Mouse (Mus musculus) MEL (cell line): ENCODE results near the gene Tekt4. TPM values are rescaled to one million over a fixed set of nuclear protein-coding genes. Genes with fewer than 3 reads are reported as not detected.

Experiments
- DNase-seq: peaks from one replicate; pipeline ENCODE4 v3.0.0; 2011; ENCODE audit warnings: low read depth, low spot score
- H3K27ac ChIP-seq: 2 replicates; pipeline ENCODE4 v1.5.1; 2012; ENCODE audit warnings: low read depth, mild to moderate bottlenecking, control low read depth, low read length, moderate library complexity; ENCODE audit not compliant: control insufficient read depth
- H3K27me3 ChIP-seq, 2 experiments: fragments of 150-350 bp in 1 of 2; sonication (generic) in 1 of 2; 2 replicates each; pipeline ENCODE4 v1.6.1; 2012; ENCODE audit warnings: low read length in 2 of 2, mild to moderate bottlenecking in 2 of 2, improper control_type of control experiment in 1 of 2, moderate library complexity in 1 of 2; ENCODE audit not compliant: insufficient read depth in 2 of 2, control insufficient read depth in 1 of 2
- H3K36me3 ChIP-seq, 2 experiments: 2 replicates each; pipeline ENCODE4 v1.6.1; 2012 to 2014; ENCODE audit warnings: low read length in 2 of 2, improper control_type of control experiment in 1 of 2, inconsistent platforms in 1 of 2, mild to moderate bottlenecking in 1 of 2; ENCODE audit not compliant: insufficient read depth in 2 of 2, control insufficient read depth in 1 of 2
- H3K4me1 ChIP-seq, 2 experiments: fragments of 150-350 bp in 1 of 2; sonication (generic) in 1 of 2; 2 replicates each; pipeline ENCODE4 v1.6.1; 2012; ENCODE audit warnings: low read length in 2 of 2, improper control_type of control experiment in 1 of 2, mild to moderate bottlenecking in 1 of 2; ENCODE audit not compliant: insufficient read depth in 2 of 2, control insufficient read depth in 1 of 2
- H3K4me3 ChIP-seq, 2 experiments: fragments of 150-350 bp in 1 of 2; sonication (generic) in 1 of 2; 2 replicates each; pipeline ENCODE4 v1.5.1; 2012; ENCODE audit warnings: low read depth in 2 of 2, low read length in 2 of 2, mild to moderate bottlenecking in 2 of 2, moderate library complexity in 2 of 2, control low read depth in 1 of 2, improper control_type of control experiment in 1 of 2; ENCODE audit not compliant: control insufficient read depth in 1 of 2, insufficient read depth in 1 of 2
- H3K79me2 ChIP-seq: 2 replicates; pipeline ENCODE4 v1.6.1; 2012; ENCODE audit warnings: mild to moderate bottlenecking, low read length, moderate library complexity; ENCODE audit not compliant: control insufficient read depth, poor library complexity, insufficient read depth
- H3K9ac ChIP-seq: 2 replicates; pipeline ENCODE4 v1.6.1; 2012; ENCODE audit warnings: low read depth, mild to moderate bottlenecking, control low read depth, low read length, moderate library complexity; ENCODE audit not compliant: control insufficient read depth, poor library complexity, severe bottlenecking
- H3K9me3 ChIP-seq: fragments of 150-350 bp; sonication (generic); replicated peaks from 2 replicates; pipeline ENCODE4 v1.6.1; 2012; ENCODE audit warnings: mild to moderate bottlenecking, low read length, improper control_type of control experiment, moderate library complexity; ENCODE audit not compliant: insufficient read depth
- CHD1 ChIP-seq: IDR thresholded peaks from 2 replicates; pipeline ENCODE4 v1.6.1; 2012; ENCODE audit warnings: low read depth, mild to moderate bottlenecking, inconsistent platforms, low read length, improper control_type of control experiment
- CTCF ChIP-seq, 3 experiments: IDR thresholded peaks in 2 of 3; conservative IDR thresholded peaks in 1 of 3; 2 replicates each; pipeline ENCODE4 v1.5.1; 2011 to 2012; ENCODE audit warnings: low read length in 3 of 3, low read depth in 2 of 3, mild to moderate bottlenecking in 2 of 3, improper control_type of control experiment in 1 of 3, inconsistent platforms in 1 of 3, mixed read lengths in 1 of 3, moderate library complexity in 1 of 3; ENCODE audit not compliant: control insufficient read depth in 1 of 3, insufficient read depth in 1 of 3, poor library complexity in 1 of 3, severe bottlenecking in 1 of 3
- E2F4 ChIP-seq: IDR thresholded peaks from 2 replicates; pipeline ENCODE4 v1.6.1; 2011; ENCODE audit warnings: low read depth, low read length, improper control_type of control experiment, borderline replicate concordance
- EP300 ChIP-seq, 2 experiments: IDR thresholded peaks; 2 replicates each; pipeline ENCODE4 v1.6.1; 2011; ENCODE audit warnings: improper control_type of control experiment in 2 of 2, low read length in 2 of 2, low read depth in 1 of 2, mild to moderate bottlenecking in 1 of 2
- GABPA ChIP-seq: IDR thresholded peaks from 2 replicates; pipeline ENCODE4 v1.6.1; 2012; ENCODE audit warnings: low read depth, mild to moderate bottlenecking, inconsistent platforms, low read length, improper control_type of control experiment, moderate library complexity
- GATA1 ChIP-seq: IDR thresholded peaks from 2 replicates; pipeline ENCODE4 v1.6.1; 2011; ENCODE audit warnings: low read depth, low read length, improper control_type of control experiment
- HCFC1 ChIP-seq: IDR thresholded peaks from 2 replicates; pipeline ENCODE4 v1.6.1; 2012; ENCODE audit warnings: low read depth, mild to moderate bottlenecking, inconsistent platforms, low read length, improper control_type of control experiment, moderate library complexity
- MAFK ChIP-seq: IDR thresholded peaks from 2 replicates; pipeline ENCODE4 v1.6.1; 2011; ENCODE audit warnings: low read depth, mild to moderate bottlenecking, low read length, improper control_type of control experiment, borderline replicate concordance
- MAX ChIP-seq: IDR thresholded peaks from 2 replicates; pipeline ENCODE4 v1.6.1; 2011; ENCODE audit warnings: low read length, improper control_type of control experiment
- MAZ ChIP-seq: IDR thresholded peaks from 2 replicates; pipeline ENCODE4 v1.6.1; 2012; ENCODE audit warnings: low read depth, mild to moderate bottlenecking, inconsistent platforms, low read length, improper control_type of control experiment
- MEF2A ChIP-seq: IDR thresholded peaks from 2 replicates; pipeline ENCODE4 v1.6.1; 2014; ENCODE audit warnings: low read depth, mild to moderate bottlenecking, inconsistent platforms, low read length, improper control_type of control experiment; ENCODE audit not compliant: poor library complexity, insufficient replicate concordance, severe bottlenecking; ENCODE audit errors: extremely low read depth
- MYB ChIP-seq: IDR thresholded peaks from 2 replicates; pipeline ENCODE4 v1.6.1; 2011; ENCODE audit warnings: mild to moderate bottlenecking, low read depth, low read length, improper control_type of control experiment
- MYC ChIP-seq: IDR thresholded peaks from 2 replicates; pipeline ENCODE4 v1.6.1; 2011; ENCODE audit warnings: low read depth, mild to moderate bottlenecking, low read length, improper control_type of control experiment, moderate library complexity
- NELFE ChIP-seq: IDR thresholded peaks from 2 replicates; pipeline ENCODE4 v1.6.1; 2011; ENCODE audit warnings: low read depth, low read length, improper control_type of control experiment
- NRF1 ChIP-seq: IDR thresholded peaks from 2 replicates; pipeline ENCODE4 v1.6.1; 2014; ENCODE audit warnings: low read depth, mild to moderate bottlenecking, inconsistent platforms, low read length, improper control_type of control experiment, moderate library complexity; ENCODE audit not compliant: poor library complexity, insufficient read depth, severe bottlenecking
- RAD21 ChIP-seq: IDR thresholded peaks from 2 replicates; pipeline ENCODE4 v1.6.1; 2011; ENCODE audit warnings: mild to moderate bottlenecking, low read depth, low read length, improper control_type of control experiment
- RCOR1 ChIP-seq: IDR thresholded peaks from 2 replicates; pipeline ENCODE4 v1.6.1; 2012; ENCODE audit warnings: low read depth, mild to moderate bottlenecking, inconsistent platforms, low read length, improper control_type of control experiment
- SMC3 ChIP-seq: IDR thresholded peaks from 2 replicates; pipeline ENCODE4 v1.6.1; 2011; ENCODE audit warnings: low read depth, low read length, improper control_type of control experiment
- TAL1 ChIP-seq: IDR thresholded peaks from 2 replicates; pipeline ENCODE4 v1.6.1; 2012; ENCODE audit warnings: mild to moderate bottlenecking, inconsistent platforms, low read length, moderate library complexity, mixed read lengths
- TCF12 ChIP-seq: IDR thresholded peaks from 2 replicates; pipeline ENCODE4 v1.6.1; 2014; ENCODE audit warnings: low read depth, mild to moderate bottlenecking, inconsistent platforms, low read length, improper control_type of control experiment, moderate library complexity
- UBTF ChIP-seq: IDR thresholded peaks from 2 replicates; pipeline ENCODE4 v1.6.1; 2012; ENCODE audit warnings: low read depth, mild to moderate bottlenecking, inconsistent platforms, low read length, improper control_type of control experiment, moderate library complexity, borderline replicate concordance; ENCODE audit not compliant: insufficient read depth
- ZC3H11A ChIP-seq: IDR thresholded peaks from 2 replicates; pipeline ENCODE4 v1.6.1; 2012; ENCODE audit warnings: low read depth, mild to moderate bottlenecking, inconsistent platforms, low read length, improper control_type of control experiment
- ZKSCAN1 ChIP-seq: IDR thresholded peaks from 2 replicates; pipeline ENCODE4 v1.6.1; 2012; ENCODE audit warnings: low read depth, mild to moderate bottlenecking, inconsistent platforms, low read length, improper control_type of control experiment, moderate library complexity
- ZMIZ1 ChIP-seq: IDR thresholded peaks from 2 replicates; pipeline ENCODE4 v1.6.1; 2012; ENCODE audit warnings: low read depth, mild to moderate bottlenecking, inconsistent platforms, low read length, improper control_type of control experiment, moderate library complexity
- ZNF384 ChIP-seq: IDR thresholded peaks from 2 replicates; pipeline ENCODE4 v1.6.1; 2012; ENCODE audit warnings: low read depth, mild to moderate bottlenecking, inconsistent platforms, low read length, improper control_type of control experiment
- polyA plus RNA-seq, 2 experiments: library from polyadenylated mRNA; stranded (reverse) in 1 of 2; unstranded in 1 of 2; fragments of >175 nt in 1 of 2; fragments of >200 nt in 1 of 2; gene quantifications; 2 replicates each; pipeline versions ENCODE4 v1.2.1 to v1.2.4; 2012; ENCODE audit warnings: low replicate concordance in 2 of 2, low read depth in 1 of 2; ENCODE audit not compliant: insufficient read length in 2 of 2, insufficient read depth in 1 of 2, missing spikeins in 1 of 2
- total RNA-seq: library from RNA; depleted of rRNA; stranded (reverse); fragments of 300-350 nt; gene quantifications from 2 replicates; pipeline ENCODE4 v1.2.3, GENCODE M21; 2012

Gene Tekt4
- total and polyA plus RNA-seq, 3 experiments, result not detected

DNA sequence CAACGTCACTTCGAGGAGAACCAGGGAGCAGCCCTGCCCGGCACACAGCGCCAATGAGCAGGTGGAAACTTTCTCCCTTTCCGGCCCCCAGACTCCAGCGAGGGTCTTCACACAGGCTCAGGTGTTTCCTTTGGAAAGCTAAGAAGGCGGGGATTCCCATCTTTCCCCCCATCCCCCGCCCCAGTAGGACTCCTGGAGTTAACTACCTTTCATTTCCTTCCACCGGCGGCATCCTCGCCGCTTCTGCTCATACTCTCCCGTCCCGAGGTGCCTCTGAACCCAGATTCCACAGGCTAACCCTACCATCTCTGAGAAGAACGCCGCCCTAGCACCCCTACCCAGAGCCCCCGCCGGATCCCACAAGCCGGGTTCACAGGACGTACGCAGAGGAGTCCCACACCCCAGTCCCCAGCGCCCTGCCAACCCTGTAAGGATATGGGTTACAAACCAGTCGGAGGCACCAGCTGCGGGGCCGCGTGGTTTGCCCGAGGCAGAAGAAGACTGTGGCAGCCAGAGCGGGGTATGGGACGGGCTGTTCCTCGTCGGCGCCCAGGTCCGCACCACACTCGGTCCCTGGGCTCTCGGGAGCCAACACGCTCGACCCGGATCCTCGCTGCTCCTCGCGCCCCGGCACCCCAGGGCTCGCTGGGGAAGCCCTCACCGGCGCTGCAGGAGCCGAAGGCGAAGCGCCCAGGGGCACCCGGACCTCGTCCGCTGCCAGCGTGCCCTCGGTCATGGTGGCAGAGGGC, 21.8 kb upstream of the Tekt4 start:
- no peaks in the 10 kb centered on the region for H3K36me3 ChIP-seq
- no peaks in the 10 kb centered on the region for H3K4me1 ChIP-seq
- H3K4me3 ChIP-seq, result no peak overlapping the region
- no peaks in the 10 kb centered on the region for H3K79me2 ChIP-seq
- DNase-seq, result no peak
- H3K9ac ChIP-seq, result no peak overlapping the region
- TF ChIP-seq GABPA (no peak), RAD21 (no peak), MAX (no peak), SMC3 (no peak), TAL1 (no peak), NRF1 (no peak), ZMIZ1 (no peak), CHD1 (no peak), E2F4 (no peak), ZNF384 (no peak), UBTF (no peak), MEF2A (no peak), RCOR1 (no peak), TCF12 (no peak), MYC (no peak), MYB (no peak), MAFK (no peak), EP300 (IDR thresholded peaks at IDR 0.05; ENCODE audit: low read depth in 1 of 2, low read length in 2 of 2) (no peak), HCFC1 (no peak), ZC3H11A (no peak)
- H3K27me3 ChIP-seq, result no peaks in the 10 kb centered on the region
- no peaks in the 10 kb centered on the region for H3K9me3 ChIP-seq
- no peak overlapping the region for H3K27ac ChIP-seq

DNA sequence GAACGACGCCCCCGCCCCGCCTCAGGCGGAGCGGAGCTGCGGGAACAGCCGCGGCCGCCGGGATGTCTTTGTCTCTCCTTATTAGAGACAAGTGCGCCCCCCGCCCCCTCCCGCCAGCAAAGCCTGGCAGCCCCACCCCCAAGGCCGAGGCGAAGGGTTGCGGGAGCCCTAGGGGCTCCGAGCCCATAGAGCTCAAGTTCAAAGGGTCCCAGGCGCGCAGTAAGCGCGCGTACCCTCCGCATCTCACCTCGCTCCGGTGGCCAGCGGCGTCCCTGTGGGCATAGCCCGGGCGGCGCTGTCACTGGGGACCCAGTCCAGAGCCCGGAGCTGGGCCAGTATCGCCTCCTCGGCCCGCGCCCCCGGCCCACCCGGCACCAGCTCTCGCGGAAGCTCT, 21.2 kb upstream of the Tekt4 start:
- H3K9ac ChIP-seq, result no peak overlapping the region
- DNase-seq, result no peak
- no peak overlapping the region for H3K4me3 ChIP-seq

More for the DNA sequence above, 21.2 kb upstream of the Tekt4 start:
- TF ChIP-seq CTCF (IDR thresholded peaks at IDR 0.05 in 2 of 3, conservative IDR thresholded peaks at IDR 0.05 in 1 of 3; ENCODE audit: control insufficient read depth in 1 of 3, insufficient read depth in 1 of 3, low read depth in 2 of 3, low read length in 3 of 3, poor library complexity in 1 of 3, severe bottlenecking in 1 of 3) (no peak), ZKSCAN1 (no peak), SMC3 (no peak), MAZ (no peak), RCOR1 (no peak), ZMIZ1 (no peak), MEF2A (no peak), HCFC1 (no peak), UBTF (no peak), GATA1 (no peak), MYB (no peak), E2F4 (no peak), NELFE (no peak)
- no peak overlapping the region for H3K27ac ChIP-seq
- no peaks in the 10 kb centered on the region for H3K79me2 ChIP-seq
- H3K4me1 ChIP-seq, result no peaks in the 10 kb centered on the region
- no peaks in the 10 kb centered on the region for H3K27me3 ChIP-seq
- H3K36me3 ChIP-seq, result no peaks in the 10 kb centered on the region
- H3K9me3 ChIP-seq, result no peaks in the 10 kb centered on the region
